Mouse (Mus musculus) CH12.LX (cell line): ENCODE measurements around the gene 9030025P20Rik. TPM values are rescaled to one million over a fixed set of nuclear protein-coding genes. Genes with fewer than 3 reads are reported as not detected.
A peak's percentile ranks its signal among the peaks of the same experiment; 100 is the strongest.
"Not testable (repeated sequence)": the region's sequence is repeated elsewhere in the genome, so short reads cannot be mapped to it uniquely, and the experiment has no call there.

Experiments used
- DNase-seq: peaks from one replicate; pipeline ENCODE4 v3.0.0-alpha.2; 2013; ENCODE audit errors: extremely low read depth
- H3K27ac ChIP-seq: 2 replicates; pipeline ENCODE4 v1.5.1; 2012; ENCODE audit warnings: low read depth, mild to moderate bottlenecking, control low read depth, moderate library complexity; ENCODE audit not compliant: insufficient read depth
- H3K27me3 ChIP-seq: replicated peaks from 2 replicates; pipeline ENCODE3; 2012; ENCODE audit warnings: inconsistent platforms
- H3K36me3 ChIP-seq, 2 experiments: replicated peaks in 1 of 2; 2 replicates each; pipeline versions ENCODE3 to v1.6.1; 2012; ENCODE audit warnings: inconsistent platforms in 1 of 2, low read length in 1 of 2, mild to moderate bottlenecking in 1 of 2, mixed read lengths in 1 of 2, moderate library complexity in 1 of 2; ENCODE audit not compliant: control insufficient read depth in 1 of 2, insufficient read depth in 1 of 2
- H3K4me1 ChIP-seq, 2 experiments: 2 replicates each; pipeline ENCODE4 v1.6.1; 2012; ENCODE audit warnings: inconsistent platforms in 1 of 2, moderate library complexity in 1 of 2; ENCODE audit not compliant: insufficient read depth in 2 of 2, control insufficient read depth in 1 of 2
- H3K4me2 ChIP-seq: 2 replicates; pipeline ENCODE4 v1.6.1; 2012; ENCODE audit warnings: low read depth, mild to moderate bottlenecking, control low read depth; ENCODE audit not compliant: poor library complexity, insufficient read depth, severe bottlenecking
- H3K4me3 ChIP-seq, 3 experiments: fragments of 150-350 bp in 1 of 3; sonication (generic) in 1 of 3; replicated peaks in 1 of 3; 2 replicates each; pipeline versions ENCODE3 to v1.5.1; 2011 to 2012; ENCODE audit warnings: low read depth in 2 of 3, low read length in 2 of 3, mild to moderate bottlenecking in 2 of 3, moderate library complexity in 2 of 3, control low read depth in 1 of 3, improper control_type of control experiment in 1 of 3, inconsistent platforms in 1 of 3, mixed read lengths in 1 of 3; ENCODE audit not compliant: poor library complexity in 1 of 3
- H3K79me2 ChIP-seq: replicated peaks from 2 replicates; pipeline ENCODE4 v1.6.1; 2012; ENCODE audit warnings: mild to moderate bottlenecking, moderate library complexity; ENCODE audit not compliant: control insufficient read depth, poor library complexity, insufficient read depth, severe bottlenecking; ENCODE audit errors: extremely low read depth
- H3K9ac ChIP-seq: 2 replicates; pipeline ENCODE4 v1.6.1; 2012; ENCODE audit warnings: low read depth, mild to moderate bottlenecking, control low read depth, moderate library complexity; ENCODE audit not compliant: insufficient read depth
- H3K9me3 ChIP-seq: replicated peaks from 2 replicates; pipeline ENCODE3; 2012; ENCODE audit warnings: low read length, inconsistent platforms, mixed read lengths
- BHLHE40 ChIP-seq: IDR thresholded peaks from 2 replicates; pipeline ENCODE4 v1.6.1; 2011; ENCODE audit warnings: mild to moderate bottlenecking, low read depth, low read length, improper control_type of control experiment
- CHD1 ChIP-seq: IDR thresholded peaks from 2 replicates; pipeline ENCODE4 v1.6.1; 2012; ENCODE audit warnings: low read depth, low read length, improper control_type of control experiment, inconsistent platforms
- CTCF ChIP-seq, 2 experiments: IDR thresholded peaks in 1 of 2; conservative IDR thresholded peaks in 1 of 2; 2 replicates each; pipeline ENCODE4 v1.5.1; 2011 to 2012; ENCODE audit warnings: low read depth in 2 of 2, low read length in 2 of 2, improper control_type of control experiment in 1 of 2, inconsistent platforms in 1 of 2, mild to moderate bottlenecking in 1 of 2, moderate library complexity in 1 of 2
- E2F4 ChIP-seq: IDR thresholded peaks from 2 replicates; pipeline ENCODE4 v1.6.1; 2011; ENCODE audit warnings: low read depth, low read length, improper control_type of control experiment; ENCODE audit not compliant: insufficient replicate concordance
- ELF1 ChIP-seq: IDR thresholded peaks from 2 replicates; pipeline ENCODE4 v1.6.1; 2014; ENCODE audit warnings: low read depth, mild to moderate bottlenecking, inconsistent platforms, low read length, improper control_type of control experiment
- EP300 ChIP-seq: IDR thresholded peaks from 2 replicates; pipeline ENCODE4 v1.6.1; 2011; ENCODE audit warnings: low read length, improper control_type of control experiment
- ETS1 ChIP-seq: conservative IDR thresholded peaks from 2 replicates; pipeline ENCODE4 v1.6.1; 2012; ENCODE audit warnings: low read depth, mild to moderate bottlenecking, inconsistent platforms, low read length, improper control_type of control experiment, moderate library complexity
- IRF4 ChIP-seq: IDR thresholded peaks from 2 replicates; pipeline ENCODE4 v1.6.1; 2014; ENCODE audit warnings: low read depth, mild to moderate bottlenecking, inconsistent platforms, low read length, improper control_type of control experiment
- JUN ChIP-seq: IDR thresholded peaks from 2 replicates; pipeline ENCODE4 v1.6.1; 2011; ENCODE audit warnings: low read depth, mild to moderate bottlenecking, low read length, improper control_type of control experiment, moderate library complexity; ENCODE audit not compliant: insufficient read depth
- KAT2A ChIP-seq: IDR thresholded peaks from 2 replicates; pipeline ENCODE4 v1.6.1; 2012; ENCODE audit warnings: low read length, improper control_type of control experiment, inconsistent platforms; ENCODE audit not compliant: insufficient replicate concordance
- MAFK ChIP-seq: IDR thresholded peaks from 2 replicates; pipeline ENCODE4 v1.6.1; 2011; ENCODE audit warnings: low read length, improper control_type of control experiment; ENCODE audit not compliant: insufficient replicate concordance
- MAX ChIP-seq: IDR thresholded peaks from 2 replicates; pipeline ENCODE4 v1.6.1; 2011; ENCODE audit warnings: low read length, improper control_type of control experiment
- MAZ ChIP-seq: IDR thresholded peaks from 2 replicates; pipeline ENCODE4 v1.6.1; 2012; ENCODE audit warnings: low read depth, mild to moderate bottlenecking, inconsistent platforms, low read length, improper control_type of control experiment, moderate library complexity
- MEF2A ChIP-seq: IDR thresholded peaks from 2 replicates; pipeline ENCODE4 v1.6.1; 2014; ENCODE audit warnings: low read depth, mild to moderate bottlenecking, inconsistent platforms, low read length, improper control_type of control experiment, borderline replicate concordance
- MXI1 ChIP-seq: IDR thresholded peaks from 2 replicates; pipeline ENCODE4 v1.6.1; 2011; ENCODE audit warnings: mild to moderate bottlenecking, low read depth, low read length, improper control_type of control experiment
- MYC ChIP-seq: IDR thresholded peaks from 2 replicates; pipeline ENCODE4 v1.6.1; 2011; ENCODE audit warnings: low read depth, mild to moderate bottlenecking, improper control_type of control experiment, low read length
- NRF1 ChIP-seq: IDR thresholded peaks from 2 replicates; pipeline ENCODE4 v1.6.1; 2014; ENCODE audit warnings: low read depth, mild to moderate bottlenecking, inconsistent platforms, low read length, improper control_type of control experiment, moderate library complexity
- PAX5 ChIP-seq: IDR thresholded peaks from 2 replicates; pipeline ENCODE4 v1.6.1; 2012; ENCODE audit warnings: low read length, inconsistent platforms, mixed read lengths
- POLR2AphosphoS2 ChIP-seq: IDR thresholded peaks from 2 replicates; pipeline ENCODE4 v1.6.1; 2011; ENCODE audit warnings: low read depth, low read length, improper control_type of control experiment
- RAD21 ChIP-seq: IDR thresholded peaks from 2 replicates; pipeline ENCODE4 v1.6.1; 2011; ENCODE audit warnings: low read depth, mild to moderate bottlenecking, low read length, improper control_type of control experiment, moderate library complexity
- RCOR1 ChIP-seq: conservative IDR thresholded peaks from 2 replicates; pipeline ENCODE4 v1.6.1; 2012; ENCODE audit warnings: low read depth, mild to moderate bottlenecking, inconsistent platforms, low read length, improper control_type of control experiment
- SIN3A ChIP-seq: IDR thresholded peaks from 2 replicates; pipeline ENCODE4 v1.6.1; 2012; ENCODE audit warnings: low read length, improper control_type of control experiment, inconsistent platforms
- SMC3 ChIP-seq: IDR thresholded peaks from 2 replicates; pipeline ENCODE4 v1.6.1; 2011; ENCODE audit warnings: low read depth, low read length, improper control_type of control experiment
- TBP ChIP-seq: conservative IDR thresholded peaks from 2 replicates; pipeline ENCODE4 v1.6.1; 2011; ENCODE audit warnings: low read depth, low read length, improper control_type of control experiment
- TCF12 ChIP-seq: IDR thresholded peaks from 2 replicates; pipeline ENCODE4 v1.6.1; 2014; ENCODE audit warnings: low read depth, mild to moderate bottlenecking, inconsistent platforms, low read length, improper control_type of control experiment
- UBTF ChIP-seq: IDR thresholded peaks from 2 replicates; pipeline ENCODE4 v1.6.1; 2012; ENCODE audit warnings: low read depth, mild to moderate bottlenecking, inconsistent platforms, low read length, improper control_type of control experiment, moderate library complexity
- USF1 ChIP-seq: IDR thresholded peaks from 2 replicates; pipeline ENCODE4 v1.6.1; 2014; ENCODE audit warnings: low read depth, mild to moderate bottlenecking, inconsistent platforms, low read length, improper control_type of control experiment
- USF2 ChIP-seq: conservative IDR thresholded peaks from 2 replicates; pipeline ENCODE4 v1.6.1; 2011; ENCODE audit warnings: low read depth, low read length, improper control_type of control experiment
- ZKSCAN1 ChIP-seq: IDR thresholded peaks from 2 replicates; pipeline ENCODE4 v1.6.1; 2012; ENCODE audit warnings: low read depth, inconsistent platforms, low read length, improper control_type of control experiment, borderline replicate concordance
- ZNF384 ChIP-seq: IDR thresholded peaks from 2 replicates; pipeline ENCODE4 v1.6.1; 2012; ENCODE audit warnings: low read depth, low read length, improper control_type of control experiment, inconsistent platforms
- dilution Hi-C: fragments of 300-500 bp; cut with MboI; formaldehyde crosslinking; loops from 2 replicates; pipeline ENCODE4 v1.14.3; 2020; ENCODE audit warnings: low sequenced_read_pairs; ENCODE audit not compliant: extremely low pct_unique_long_range_greater_than_20kb, extremely low pct_ligation_motif_present
- in situ Hi-C: fragments of 300-500 bp; cut with MboI; formaldehyde crosslinking; loops from 3 replicates; pipeline ENCODE4 v1.14.3; 2019; ENCODE audit warnings: low sequenced_read_pairs, low pct_ligation_motif_present, low pct_unique_long_range_greater_than_20kb, mixed read lengths
- polyA plus RNA-seq: library from polyadenylated mRNA; unstranded; fragments of >175 nt; gene quantifications from 2 replicates; pipeline ENCODE4 v1.2.1, GENCODE M21; 2012; ENCODE audit warnings: low read depth; ENCODE audit not compliant: insufficient read length
- total RNA-seq, 2 experiments: library from RNA; depleted of rRNA; stranded (reverse); fragments of 300-350 nt in 1 of 2; fragments of >200 nt in 1 of 2; gene quantifications; 2 replicates each; pipeline ENCODE4 v1.2.3; 2012 to 2014

The 9030025P20Rik gene
- total RNA-seq (2012; rRNA removed): 7.9 and 8.6 TPM in 2 replicates
- total RNA-seq (2014; rRNA removed): 6.4 and 6.5 TPM in 2 replicates
- polyA plus RNA-seq: 5.8 and 7.5 TPM in 2 replicates

- H3K9ac ChIP-seq: peak within 1 kb of the TSS; percentile 48; the same call in 1 of the 2 replicates
- dilution Hi-C loops, H3K4me1 ChIP-seq, H3K79me2 ChIP-seq, DNase-seq, H3K36me3 ChIP-seq, H3K9me3 ChIP-seq, H3K4me2 ChIP-seq, H3K27ac ChIP-seq, H3K27me3 ChIP-seq, in situ Hi-C loops: not testable (repeated sequence)
- H3K4me3 ChIP-seq: peak within 1 kb of the TSS in 1 of 3 experiments; percentile 34
These were observed at the start of gene 9030025P20Rik, which contains the start of gene Gm3417 for GRCm38 (mm10) chr17:14978362-14979038. Gene 9030025P20Rik (plus strand): TSS chr17:14978468. Gene Gm3417 (minus strand): TSS chr17:14978790.

GRCm38 (mm10) chr17:14928631-14929030 is 49.6 kb upstream of the 9030025P20Rik start:
- Histone ChIP-seq H3K27me3 (no peaks in the 10 kb centered on the region), H3K36me3 (no peaks in the 10 kb centered on the region), H3K4me1 (peaks cover 23 to 53% of the 10 kb centered on the region in 2 experiments), H3K9me3 (peaks cover 15% of the 10 kb centered on the region), H3K9ac (peak overlapping the region; percentile 46), H3K27ac (peak overlapping the region; percentile 96), H3K4me3 (peak overlapping the region in 2 of 3 experiments; percentile 36 to 38), H3K4me2 (peak overlapping the region; percentile 92), H3K79me2 (no peaks in the 10 kb centered on the region)
- in situ Hi-C loops (no loop called here), dilution Hi-C loops (no loop called here)
- peak; percentile 45 for DNase-seq
- TF ChIP-seq IRF4 (0 out of 2 replicates have a peak, but pooled peaks have one; percentile 10), ELF1 (no peak), MYC (0 out of 2 replicates have a peak, but pooled peaks have one; percentile 42), JUN (peak; percentile 28; the same call in 1 of the 2 replicates), NRF1 (no peak), MXI1 (no peak; the same call in 1 of the 2 replicates), CHD1 (no peak), USF2 (no peak), RCOR1 (no peak), TCF12 (peak; percentile 26; the same call in 1 of the 2 replicates), EP300 (0 out of 2 replicates have a peak, but pooled peaks have one; percentile 23), MAX (peak; percentile 63; the same call in 1 of the 2 replicates), POLR2AphosphoS2 (no peak), UBTF (no peak), PAX5 (no peak), RAD21 (no peak; the same call in 1 of the 2 replicates), MEF2A (no peak), MAZ (no peak), USF1 (no peak), E2F4 (no peak), SMC3 (no peak), MAFK (no peak), ZKSCAN1 (no peak), BHLHE40 (peak; percentile 84), CTCF (conservative IDR thresholded peaks at IDR 0.05 in 1 of 2, IDR thresholded peaks at IDR 0.05 in 1 of 2; ENCODE audit: low read depth in 2 of 2, low read length in 2 of 2) (no peak), TBP (no peak), ZNF384 (no peak), ETS1 (peak; percentile 70), KAT2A (no peak), SIN3A (peak; percentile 57; the same call in 1 of the 2 replicates)
